Mouse (Mus musculus): Measurements from ENCODE around the gene Sncg. TPM values are rescaled to one million over a fixed set of nuclear protein-coding genes. Genes with fewer than 3 reads are reported as not detected.
A peak's percentile ranks its signal among the peaks of the same experiment; 100 is the strongest.

Sncg gene
- total and polyA plus RNA-seq, 2 experiments: 0.45 to 0.46 TPM

DNA sequence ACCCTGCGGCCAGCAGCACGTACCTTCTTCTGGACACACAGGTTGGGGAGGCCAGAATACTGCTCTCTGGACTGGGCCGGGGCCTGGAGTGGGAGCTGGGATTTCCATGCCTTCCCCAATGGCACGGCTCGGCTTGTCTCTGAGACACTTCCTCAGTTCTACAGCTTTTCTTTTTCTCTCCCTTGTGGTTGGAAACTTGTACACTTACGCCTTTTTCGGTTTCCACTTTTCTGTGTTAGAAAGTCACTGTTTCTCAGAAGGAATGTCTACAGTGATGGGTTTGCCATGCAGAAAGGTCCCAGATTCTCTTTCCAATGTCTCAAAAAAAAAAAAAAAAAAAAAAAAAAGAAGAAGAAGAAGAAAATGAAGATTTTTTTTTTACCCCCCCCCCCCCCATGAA, 28.8 kb upstream of the Sncg start:
- 96% methylated on average over 7 of the region's 7 CpGs for WGBS

DNA sequence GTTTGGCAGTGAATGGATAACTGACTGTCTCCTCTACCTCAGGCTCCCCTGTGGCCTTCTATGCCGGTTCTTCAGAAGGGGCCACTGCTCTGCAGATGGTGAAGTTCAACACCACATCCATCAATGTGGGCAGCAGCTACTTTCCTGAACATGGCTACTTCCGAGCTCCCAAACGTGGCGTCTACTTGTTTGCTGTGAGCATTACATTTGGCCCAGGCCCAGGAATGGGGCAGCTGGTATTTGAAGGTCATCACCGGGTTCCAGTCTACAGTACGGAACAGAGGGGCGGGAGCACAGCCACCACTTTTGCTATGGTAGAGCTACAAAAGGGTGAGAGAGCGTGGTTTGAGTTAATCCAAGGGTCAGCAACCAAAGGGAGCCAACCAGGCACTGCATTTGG, 28.3 kb upstream of the Sncg start:
- Histone ChIP-seq H3K4me3 (ENCODE audit: insufficient read depth, low read depth, low read length) (no peak overlapping the region), H3K27me3 (ENCODE audit: control insufficient read depth, insufficient read depth, low read length) (no peaks in the 10 kb centered on the region), H3K79me2 (ENCODE audit: control insufficient read depth, insufficient read depth, low read length) (no peaks in the 10 kb centered on the region), H3K9ac (ENCODE audit: low read depth, low read length) (no peak overlapping the region), H3K27ac (replicated peaks; ENCODE audit: insufficient read depth, low read depth, low read length) (no peak overlapping the region), H3K36me3 (ENCODE audit: control insufficient read depth, insufficient read depth, low read length) (peaks cover 7% of the 10 kb centered on the region; the same call in 1 of the 2 replicates), H3K4me1 (ENCODE audit: control insufficient read depth, insufficient read depth, low read length) (peaks cover 1% of the 10 kb centered on the region; the same call in 1 of the 2 replicates)
- 47% methylated on average over 8 of the region's 8 CpGs for WGBS
- no peak for DNase-seq (ENCODE audit: extremely low read depth, low read depth, low spot score)
- TF ChIP-seq CTCF (IDR thresholded peaks at IDR 0.05; ENCODE audit: low read depth, low read length) (no peak), POLR2A (IDR thresholded peaks at IDR 0.05; ENCODE audit: extremely low read depth, insufficient read depth, low read length) (no peak)

More for the DNA sequence above, 28.8 kb upstream of the Sncg start:
- no peak for TF ChIP-seq CTCF (IDR thresholded peaks at IDR 0.05; ENCODE audit: low read depth, low read length)
- TF ChIP-seq POLR2A (IDR thresholded peaks at IDR 0.05; ENCODE audit: extremely low read depth, insufficient read depth, low read length): no peak
- Histone ChIP-seq H3K79me2 (ENCODE audit: control insufficient read depth, insufficient read depth, low read length) (no peaks in the 10 kb centered on the region), H3K4me3 (ENCODE audit: insufficient read depth, low read depth, low read length) (no peak overlapping the region), H3K27ac (replicated peaks; ENCODE audit: insufficient read depth, low read depth, low read length) (no peak overlapping the region), H3K4me1 (ENCODE audit: control insufficient read depth, insufficient read depth, low read length) (no peaks in the 10 kb centered on the region), H3K27me3 (ENCODE audit: control insufficient read depth, insufficient read depth, low read length) (no peaks in the 10 kb centered on the region), H3K36me3 (ENCODE audit: control insufficient read depth, insufficient read depth, low read length) (peaks cover 13% of the 10 kb centered on the region), H3K9ac (ENCODE audit: low read depth, low read length) (no peak overlapping the region)
- DNase-seq (ENCODE audit: extremely low read depth, low read depth, low spot score): no peak

DNA sequence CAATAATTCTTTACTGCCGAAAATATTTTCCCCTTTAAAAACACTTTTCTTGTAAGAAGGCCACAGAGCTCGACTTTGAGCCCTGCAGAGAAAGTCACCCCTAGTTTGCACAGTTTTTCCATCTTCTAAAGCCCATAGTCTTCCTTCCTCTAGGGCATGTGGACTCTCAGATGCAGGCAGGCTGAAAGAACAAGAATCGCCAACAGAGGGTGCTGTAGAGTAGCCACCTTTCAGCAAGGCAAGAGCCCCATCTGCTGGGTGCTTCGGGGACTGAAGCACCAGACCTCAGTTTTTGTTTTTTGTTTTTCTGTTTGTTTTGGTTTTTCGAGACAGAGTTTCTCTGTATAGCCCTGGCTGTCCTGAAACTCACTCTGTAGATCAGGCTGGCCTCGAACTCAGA, 26.5 kb upstream of the Sncg start:
- Histone ChIP-seq H3K79me2 (ENCODE audit: control insufficient read depth, insufficient read depth, low read length) (no peaks in the 10 kb centered on the region), H3K4me3 (ENCODE audit: insufficient read depth, low read depth, low read length) (no peak overlapping the region), H3K27ac (replicated peaks; ENCODE audit: insufficient read depth, low read depth, low read length) (no peak overlapping the region), H3K36me3 (ENCODE audit: control insufficient read depth, insufficient read depth, low read length) (no peaks in the 10 kb centered on the region), H3K9ac (ENCODE audit: low read depth, low read length) (no peak overlapping the region), H3K4me1 (ENCODE audit: control insufficient read depth, insufficient read depth, low read length) (peaks cover 1% of the 10 kb centered on the region; the same call in 1 of the 2 replicates), H3K27me3 (ENCODE audit: control insufficient read depth, insufficient read depth, low read length) (no peaks in the 10 kb centered on the region)
- DNase-seq (ENCODE audit: extremely low read depth, low read depth, low spot score): peak; percentile 65
- 30% methylated on average over 6 of the region's 6 CpGs for WGBS
- peak; percentile 99 for TF ChIP-seq CTCF (IDR thresholded peaks at IDR 0.05; ENCODE audit: low read depth, low read length)
- TF ChIP-seq POLR2A (IDR thresholded peaks at IDR 0.05; ENCODE audit: extremely low read depth, insufficient read depth, low read length): no peak

DNA sequence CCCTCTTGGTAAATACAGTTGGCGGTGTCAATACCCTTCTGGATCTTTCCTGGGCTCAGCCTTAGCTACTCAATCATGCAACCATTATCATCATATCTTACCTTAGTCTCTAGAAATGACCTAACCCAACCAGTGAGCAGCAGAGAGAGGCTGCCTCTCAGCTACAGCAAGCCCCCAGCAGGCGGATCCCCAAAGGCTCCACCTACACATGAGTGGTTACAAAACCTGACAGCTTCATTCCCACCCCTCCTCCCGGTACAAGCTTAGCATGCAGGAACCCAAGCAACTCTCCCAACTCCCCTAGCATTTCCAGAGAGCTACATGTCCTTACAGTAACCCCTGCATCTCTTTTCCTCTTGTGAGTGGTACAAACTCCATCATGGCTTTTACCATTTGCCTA, 25.4 kb upstream of the Sncg start:
- no peaks in the 10 kb centered on the region for H3K79me2 ChIP-seq (ENCODE audit: control insufficient read depth, insufficient read depth, low read length)
- no peaks in the 10 kb centered on the region for H3K27me3 ChIP-seq (ENCODE audit: control insufficient read depth, insufficient read depth, low read length)
- no peaks in the 10 kb centered on the region for H3K36me3 ChIP-seq (ENCODE audit: control insufficient read depth, insufficient read depth, low read length)
- H3K27ac ChIP-seq (replicated peaks; ENCODE audit: insufficient read depth, low read depth, low read length): no peak overlapping the region
- H3K4me1 ChIP-seq (ENCODE audit: control insufficient read depth, insufficient read depth, low read length): peaks cover 1% of the 10 kb centered on the region; the same call in 1 of the 2 replicates
- no peak overlapping the region for H3K4me3 ChIP-seq (ENCODE audit: insufficient read depth, low read depth, low read length)
- DNase-seq (ENCODE audit: extremely low read depth, low read depth, low spot score): no peak
- WGBS: 88% methylated on average over 3 of the region's 3 CpGs
- TF ChIP-seq CTCF (IDR thresholded peaks at IDR 0.05; ENCODE audit: low read depth, low read length): no peak
- no peak for TF ChIP-seq POLR2A (IDR thresholded peaks at IDR 0.05; ENCODE audit: extremely low read depth, insufficient read depth, low read length)
- no peak overlapping the region for H3K9ac ChIP-seq (ENCODE audit: low read depth, low read length)

DNA sequence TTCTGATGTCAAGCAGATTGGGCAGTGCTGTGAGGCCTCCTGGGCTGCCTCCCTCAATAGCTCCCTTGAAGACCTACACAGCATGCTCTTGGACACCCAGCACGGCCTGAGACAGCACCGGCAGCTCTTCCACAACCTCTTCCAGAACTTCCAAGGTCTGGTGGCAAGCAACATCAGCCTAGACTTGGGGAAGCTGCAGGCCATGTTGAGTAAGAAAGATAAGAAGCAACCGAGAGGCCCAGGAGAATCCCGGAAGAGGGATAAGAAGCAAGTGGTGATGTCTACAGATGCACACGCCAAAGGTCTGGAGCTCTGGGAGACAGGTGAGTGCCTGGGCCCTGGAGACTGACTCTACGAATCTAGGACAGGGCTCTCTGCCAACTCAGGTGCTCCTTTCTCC, 24.7 kb upstream of the Sncg start:
- 93% methylated on average over 6 of the region's 6 CpGs for WGBS
- no peak overlapping the region for H3K4me3 ChIP-seq (ENCODE audit: insufficient read depth, low read depth, low read length)
- DNase-seq (ENCODE audit: extremely low read depth, low read depth, low spot score): no peak
- TF ChIP-seq CTCF (IDR thresholded peaks at IDR 0.05; ENCODE audit: low read depth, low read length): no peak
- TF ChIP-seq POLR2A (IDR thresholded peaks at IDR 0.05; ENCODE audit: extremely low read depth, insufficient read depth, low read length): no peak
- no peak overlapping the region for H3K9ac ChIP-seq (ENCODE audit: low read depth, low read length)
- H3K36me3 ChIP-seq (ENCODE audit: control insufficient read depth, insufficient read depth, low read length): no peaks in the 10 kb centered on the region
- no peaks in the 10 kb centered on the region for H3K79me2 ChIP-seq (ENCODE audit: control insufficient read depth, insufficient read depth, low read length)
- no peaks in the 10 kb centered on the region for H3K27me3 ChIP-seq (ENCODE audit: control insufficient read depth, insufficient read depth, low read length)
- H3K4me1 ChIP-seq (ENCODE audit: control insufficient read depth, insufficient read depth, low read length): peaks cover 1% of the 10 kb centered on the region; the same call in 1 of the 2 replicates
- H3K27ac ChIP-seq (replicated peaks; ENCODE audit: insufficient read depth, low read depth, low read length): no peak overlapping the region

DNA sequence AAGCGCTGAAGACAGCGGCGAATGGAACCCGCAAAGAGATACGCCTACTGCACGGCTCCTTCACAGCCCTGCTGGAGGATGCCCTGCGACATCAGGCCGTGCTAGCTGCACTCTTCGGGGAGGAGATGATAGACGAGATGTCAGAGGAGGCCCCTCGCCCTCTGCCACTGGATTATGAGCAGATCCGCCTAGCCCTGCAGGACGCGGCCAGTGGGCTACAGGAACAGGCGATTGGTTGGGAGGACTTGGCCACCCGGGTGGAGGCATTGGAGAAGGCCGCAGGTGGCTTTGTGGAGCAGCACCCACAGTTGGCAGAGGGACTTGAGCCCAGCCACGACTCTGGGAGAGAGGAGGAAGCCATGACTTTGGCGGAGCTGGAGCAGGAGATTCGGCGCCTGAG, 24.3 kb upstream of the Sncg start:
- Histone ChIP-seq H3K79me2 (ENCODE audit: control insufficient read depth, insufficient read depth, low read length) (no peaks in the 10 kb centered on the region), H3K9ac (ENCODE audit: low read depth, low read length) (no peak overlapping the region), H3K36me3 (ENCODE audit: control insufficient read depth, insufficient read depth, low read length) (no peaks in the 10 kb centered on the region), H3K27ac (replicated peaks; ENCODE audit: insufficient read depth, low read depth, low read length) (no peak overlapping the region), H3K27me3 (ENCODE audit: control insufficient read depth, insufficient read depth, low read length) (no peaks in the 10 kb centered on the region), H3K4me3 (ENCODE audit: insufficient read depth, low read depth, low read length) (no peak overlapping the region), H3K4me1 (ENCODE audit: control insufficient read depth, insufficient read depth, low read length) (peaks cover 1% of the 10 kb centered on the region; the same call in 1 of the 2 replicates)
- no peak for DNase-seq (ENCODE audit: extremely low read depth, low read depth, low spot score)
- TF ChIP-seq CTCF (IDR thresholded peaks at IDR 0.05; ENCODE audit: low read depth, low read length): no peak
- no peak for TF ChIP-seq POLR2A (IDR thresholded peaks at IDR 0.05; ENCODE audit: extremely low read depth, insufficient read depth, low read length)
- 95% methylated on average over 21 of the region's 21 CpGs for WGBS
